Mouse (Mus musculus) right cerebral cortex, postnatal 4 days (tissue): Measurements from ENCODE around the gene Ppat.
"Not testable (repeated sequence)": the region's sequence is repeated elsewhere in the genome, so short reads cannot be mapped to it uniquely, and the experiment has no call there.

ENCODE experiments used
- DNase-seq: peaks from one replicate; pipeline ENCODE4 v3.0.0-alpha.2; 2022

The Ppat gene

GRCm38 (mm10) chr5:76947142-76947541, 4.2 kb downstream of the Ppat start:
- DNase-seq = no peak

- no peak for DNase-seq
These were observed 5.7 kb downstream of the Ppat start for GRCm38 (mm10) chr5:76945678-76946033.

DNA sequence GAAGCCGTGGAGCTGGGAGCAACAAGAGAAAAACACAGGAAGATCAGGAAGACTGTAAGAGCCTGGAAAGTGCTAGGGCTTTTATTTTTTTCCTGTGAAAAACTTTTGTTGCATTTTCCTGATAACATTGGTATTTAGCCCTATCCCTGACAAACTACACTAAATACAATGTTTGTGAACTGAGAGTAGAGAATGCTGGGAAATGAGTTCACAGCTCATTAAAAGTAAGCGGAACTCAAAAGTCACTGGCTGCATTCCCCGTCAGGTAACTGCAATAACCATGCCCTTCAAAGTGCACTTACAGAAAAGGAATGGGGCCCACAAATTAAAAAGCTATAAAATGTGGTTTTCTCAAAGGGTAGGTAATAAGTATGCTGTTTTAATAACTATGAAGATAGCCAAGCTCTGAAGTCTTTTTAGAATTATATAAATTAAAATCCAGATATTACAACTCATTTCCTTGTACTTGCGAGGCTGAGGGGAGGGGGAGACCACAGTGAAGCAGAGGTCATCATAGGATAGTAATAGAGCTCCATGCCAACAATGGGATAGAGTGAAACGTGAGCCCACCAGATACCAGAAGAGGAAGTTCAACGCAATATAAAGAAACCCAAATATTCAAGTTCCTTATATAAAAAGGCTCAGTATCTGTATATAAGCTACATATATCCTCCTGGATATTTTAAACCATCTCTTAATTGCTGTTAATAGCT, 6.3 kb downstream of the Ppat start:
- DNase-seq = no peak

DNA sequence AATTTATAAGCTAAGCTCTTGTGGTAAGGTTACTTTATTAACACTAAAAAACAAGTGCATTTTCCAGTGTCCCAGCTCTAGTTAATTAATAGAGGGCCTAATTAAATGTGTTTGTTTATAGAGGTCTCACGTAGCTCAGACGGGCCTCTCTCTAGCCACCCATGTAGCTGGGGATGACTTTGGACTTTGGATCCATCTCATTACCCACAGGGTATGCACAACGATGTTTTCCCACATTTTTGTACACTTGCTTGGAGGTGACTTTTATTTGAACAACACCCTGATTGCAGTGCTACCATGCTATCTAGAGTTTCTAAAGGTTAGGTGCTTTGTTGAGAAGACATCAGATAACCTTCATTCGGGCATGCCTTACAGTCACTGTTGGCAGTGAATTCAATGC, 8.9 kb downstream of the Ppat start:
- no peak for DNase-seq

DNA sequence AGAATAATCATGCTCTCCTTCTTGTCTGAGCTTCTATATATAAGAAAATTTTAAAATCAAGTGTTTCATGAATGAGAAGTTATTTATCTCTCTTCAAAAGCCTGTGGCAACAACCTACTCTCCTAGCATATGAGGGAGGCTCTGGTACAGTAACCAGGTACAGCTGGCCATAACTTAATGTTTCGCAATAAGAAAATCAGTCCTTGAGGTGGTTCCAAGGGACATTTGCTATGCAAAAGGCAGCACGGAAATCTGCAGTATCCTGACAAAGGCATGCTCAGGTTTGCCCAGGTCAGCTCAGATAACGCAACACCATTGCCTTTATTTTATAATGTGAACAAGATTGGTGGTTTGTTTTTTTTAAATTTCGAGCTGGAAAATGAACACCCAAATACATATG, 9.4 kb downstream of the Ppat start:
- DNase-seq = no peak

- DNase-seq = no peak
These were observed 11.7 kb downstream of the Ppat start for GRCm38 (mm10) chr5:76939717-76940116.

DNA sequence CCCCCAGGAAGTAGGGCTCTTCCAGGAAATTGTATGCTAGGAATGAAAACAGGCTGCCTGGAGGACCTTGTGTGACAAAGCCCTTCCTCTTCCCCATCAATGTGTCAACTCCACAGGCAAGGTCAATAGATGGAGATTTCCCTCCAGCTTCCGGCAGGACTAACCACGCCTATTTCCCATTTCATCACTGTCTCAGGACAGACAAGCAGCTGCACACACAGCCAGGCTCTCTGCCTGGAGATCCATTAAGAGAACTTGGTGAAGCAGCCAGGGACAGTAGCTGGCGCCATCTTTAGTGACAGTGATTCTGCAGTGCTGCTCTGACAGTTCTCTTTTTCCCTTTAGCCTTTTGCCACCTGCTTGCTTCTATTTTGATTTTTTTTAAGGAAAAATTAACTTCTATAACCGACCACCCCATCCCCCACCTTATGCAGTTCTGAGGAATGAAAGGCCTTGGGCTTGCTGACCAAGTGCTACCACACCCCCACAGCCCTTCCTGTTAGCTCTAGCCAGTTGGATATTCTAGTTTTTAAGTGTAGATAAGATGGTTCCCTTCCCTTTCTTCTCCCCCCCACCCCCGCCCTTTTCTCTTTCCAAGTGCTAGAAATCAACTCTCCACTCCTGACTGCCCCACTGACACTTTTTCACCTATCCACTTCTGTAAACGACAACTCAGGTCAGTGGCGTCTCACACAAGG, 22.0 kb downstream of the Ppat start:
- DNase-seq = no peak

- no peak for DNase-seq
These were observed 23.1 kb downstream of the Ppat start for GRCm38 (mm10) chr5:76928124-76928832.

DNA sequence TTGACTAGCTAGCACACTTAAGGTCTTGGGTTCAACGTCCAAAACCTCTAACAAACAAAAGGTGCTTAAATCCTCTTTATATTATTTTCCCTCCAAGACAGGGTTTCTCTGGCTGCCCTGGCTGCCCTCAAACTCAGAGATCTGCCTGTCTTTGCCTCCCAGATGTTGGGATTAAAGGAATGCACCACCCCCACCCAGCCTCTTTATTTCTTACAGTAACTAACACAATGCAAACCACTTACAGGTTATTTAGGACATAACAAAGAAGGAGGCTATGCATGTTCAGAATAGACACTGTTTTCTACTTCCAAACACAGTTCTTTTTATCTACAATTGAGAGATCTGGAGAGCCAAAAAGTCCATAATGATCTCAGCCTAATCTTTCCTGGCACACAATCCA, 27.1 kb downstream of the Ppat start:
- no peak for DNase-seq

- DNase-seq = peak; percentile 54
These were observed 27.9 kb downstream of the Ppat start for GRCm38 (mm10) chr5:76923428-76923827.

- DNase-seq = no peak
These were observed 28.5 kb downstream of the Ppat start for GRCm38 (mm10) chr5:76922833-76923232.

DNA sequence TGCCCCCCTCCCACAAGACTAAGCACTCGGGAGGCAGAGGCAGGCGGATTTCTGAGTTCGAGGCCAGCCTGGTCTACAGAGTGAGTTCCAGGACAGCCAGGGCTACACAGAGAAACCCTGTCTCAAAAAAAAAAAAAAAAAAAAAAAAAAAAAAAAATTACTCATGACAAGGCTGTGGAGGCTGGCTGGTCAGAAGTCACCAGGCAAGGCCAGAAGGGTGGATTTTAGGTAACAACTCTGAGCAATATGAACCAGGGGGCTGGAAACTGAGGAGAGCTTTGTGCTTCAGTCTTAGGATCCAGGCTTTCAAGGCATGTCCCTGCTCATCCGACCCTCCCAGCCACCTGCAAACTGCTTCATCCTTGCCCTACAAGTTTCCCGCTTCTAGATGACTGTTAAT, 38.9 kb downstream of the Ppat start:
- DNase-seq = not testable (repeated sequence)

- no peak for DNase-seq
These were observed 40.6 kb downstream of the Ppat start for GRCm38 (mm10) chr5:76910807-76911206.

DNA sequence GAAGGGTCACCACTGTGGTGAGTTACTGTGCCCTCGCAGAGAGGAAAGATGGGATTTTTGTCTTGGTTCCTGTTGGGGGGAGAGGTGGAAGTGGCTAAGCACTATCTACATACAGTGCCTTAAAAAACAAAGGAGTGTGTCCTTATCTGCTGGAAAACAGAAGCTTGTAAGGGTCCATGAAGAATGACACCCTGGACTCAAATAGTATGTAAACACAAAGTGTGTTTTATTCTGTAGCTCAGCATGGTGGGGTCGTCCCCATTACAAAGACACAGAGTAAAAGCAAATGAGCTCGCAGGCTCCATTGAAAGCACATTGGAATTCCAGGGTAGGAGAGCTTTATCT, 45.3 kb downstream of the Ppat start:
- DNase-seq = no peak

- peak; percentile 99 for DNase-seq
These were observed 45.8 kb downstream of the Ppat start, which contains the start of gene Aasdh for GRCm38 (mm10) chr5:76905405-76906154. TSS of gene Aasdh (minus strand) at chr5:76905514.

- no peak for DNase-seq
These were observed 46.5 kb downstream of the Ppat start for GRCm38 (mm10) chr5:76904713-76905404.

- no peak for DNase-seq
These were observed 49.2 kb downstream of the Ppat start for GRCm38 (mm10) chr5:76902131-76902530.

- DNase-seq = no peak
These were observed 58.3 kb downstream of the Ppat start for GRCm38 (mm10) chr5:76893084-76893483.

DNA sequence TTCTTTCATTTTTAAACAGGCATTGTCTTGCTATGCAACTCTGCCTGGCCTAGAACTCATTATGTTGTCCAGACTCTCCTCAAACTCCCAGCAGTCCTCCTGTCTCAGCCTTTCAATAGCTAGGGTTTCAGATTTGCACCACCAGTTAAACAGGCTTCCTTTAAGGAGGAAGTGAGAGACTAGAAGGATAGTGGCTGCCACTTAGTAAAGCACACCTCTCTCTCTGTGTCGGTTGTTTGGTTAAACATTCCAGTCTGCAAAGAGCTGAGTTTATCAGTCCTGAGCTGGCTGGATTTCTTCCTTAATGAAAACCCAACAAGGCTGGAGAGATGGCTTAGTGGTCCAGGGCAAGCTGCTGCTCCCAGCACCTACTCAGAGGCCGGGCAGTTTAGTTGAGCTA, 58.8 kb downstream of the Ppat start:
- no peak for DNase-seq

DNA sequence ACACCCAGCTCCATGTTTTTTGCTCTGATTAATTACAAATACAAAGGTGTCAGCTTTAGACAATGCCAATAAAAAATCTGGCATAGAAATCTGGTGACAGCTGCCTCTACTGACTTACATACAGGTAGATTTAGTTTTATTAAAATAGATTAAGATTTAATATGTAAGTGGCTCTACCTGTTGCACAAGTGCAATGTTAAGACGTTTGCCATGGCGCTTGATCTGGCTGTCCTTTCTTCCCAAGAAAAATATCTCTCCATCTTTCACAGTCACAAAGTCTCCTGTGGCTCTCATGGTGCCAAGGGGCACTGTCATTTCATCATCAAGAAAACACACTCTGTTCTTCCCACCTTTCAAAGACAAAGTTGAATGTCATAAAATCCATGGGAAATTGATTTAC, 64.4 kb downstream of the Ppat start:
- DNase-seq = no peak

- DNase-seq = no peak
These were observed 67.3 kb downstream of the Ppat start for GRCm38 (mm10) chr5:76884107-76884506.

DNA sequence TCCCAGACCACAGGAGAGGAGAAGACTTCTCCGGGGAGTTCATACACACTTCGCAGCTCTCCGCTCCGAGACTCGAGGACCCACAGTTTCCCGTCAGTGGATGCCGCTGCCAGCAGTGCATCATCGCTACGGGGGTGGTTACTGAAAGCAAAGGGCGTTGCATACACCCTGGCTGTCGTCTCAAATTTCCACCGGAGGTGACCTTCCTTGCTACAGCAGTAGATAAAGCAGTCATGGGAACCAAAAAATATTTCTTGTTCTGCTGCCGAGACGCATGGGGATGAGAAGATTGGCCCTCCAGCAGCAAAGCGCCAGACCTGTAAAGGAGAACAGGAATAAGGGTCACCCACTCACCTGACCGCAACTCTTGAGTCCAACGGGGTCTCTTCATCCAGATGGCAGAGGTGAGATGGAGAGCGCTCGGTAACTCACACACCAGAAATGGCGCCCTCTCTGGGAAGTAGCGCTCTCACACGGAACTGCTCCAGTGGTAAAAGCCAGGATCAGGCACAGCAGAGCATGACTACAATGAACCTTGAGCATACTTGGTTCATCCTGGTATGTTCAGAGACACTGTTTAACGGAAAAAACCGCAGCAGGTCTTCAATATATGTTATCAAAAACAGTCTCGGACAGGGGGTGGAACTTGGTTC, 75.1 kb downstream of the Ppat start:
- DNase-seq = no peak
